Mouse (Mus musculus) gastrocnemius, adult 2 months (tissue): ENCODE data around the gene Pomt2. TPM values are rescaled to one million over a fixed set of nuclear protein-coding genes. Genes with fewer than 3 reads are reported as not detected.
A peak's percentile ranks its signal among the peaks of the same experiment; 100 is the strongest.

Experiments
- DNase-seq: peaks from one replicate; pipeline ENCODE4 v3.0.0; 2022
- H3K27ac ChIP-seq: fragments of 200-600 bp; 2 replicates; pipeline ENCODE4 v1.8.1; 2022; ENCODE audit warnings: mild to moderate bottlenecking
- H3K4me3 ChIP-seq: fragments of 200-600 bp; 2 replicates; pipeline ENCODE4 v1.8.1; 2022; ENCODE audit warnings: mild to moderate bottlenecking, moderate library complexity
- CTCF ChIP-seq: fragments of 200-600 bp; IDR thresholded peaks from 2 replicates; pipeline ENCODE4 v1.8.1; 2022; ENCODE audit warnings: antibody characterized with exemption, mild to moderate bottlenecking, moderate library complexity
- intact Hi-C: fragments of 180-260 bp; cut with DNase I; formaldehyde crosslinking; loops from one replicate; pipeline ENCODE4 v1.15.1; 2025
- total RNA-seq, 2 experiments: library from RNA; stranded (reverse); gene quantifications; 2 replicates each; pipeline ENCODE4 v1.2.3; 2021

Gene Pomt2
- total RNA-seq, 2 experiments from 2014 or later, result 6.2 to 6.3 TPM

DNA sequence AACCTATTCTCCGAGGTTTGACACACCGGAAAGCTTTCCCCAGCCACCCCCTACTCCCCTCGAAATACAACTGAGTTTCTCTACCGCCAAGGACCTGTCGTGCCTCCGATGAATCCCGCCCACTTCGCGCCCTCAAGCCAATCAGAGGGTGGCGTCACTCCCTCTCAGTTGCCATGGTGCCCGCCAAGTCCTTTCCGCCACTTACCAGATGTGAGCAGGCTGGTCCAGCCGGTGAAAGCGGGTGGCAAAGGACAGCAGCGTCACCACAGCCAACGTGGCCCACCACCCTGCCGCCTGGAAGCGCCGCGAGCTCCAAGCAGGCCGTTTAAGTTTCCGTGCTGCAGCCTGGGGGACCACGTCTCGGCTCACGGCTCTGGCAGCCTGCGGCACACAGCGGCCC is 802 bp downstream of the Pomt2 start, which contains the start of gene Gstz1:
Gstz1 (plus strand) TSS at position 200 of the 400 bp plus-strand sequence.
- Histone ChIP-seq H3K4me3 (peak within 1 kb of the TSS; percentile 100), H3K27ac (peak within 1 kb of the TSS; percentile 91)
- intact Hi-C loops, result loop anchor here (2.0 kb wide), 1 partner anchor 120 kb away; the partner anchor contains the start of genes Ahsa1 and Vipas39
- DNase-seq, result peak; percentile 91
- TF ChIP-seq CTCF, result 0 out of 2 replicates have a peak, but pooled peaks have one; percentile 5

DNA sequence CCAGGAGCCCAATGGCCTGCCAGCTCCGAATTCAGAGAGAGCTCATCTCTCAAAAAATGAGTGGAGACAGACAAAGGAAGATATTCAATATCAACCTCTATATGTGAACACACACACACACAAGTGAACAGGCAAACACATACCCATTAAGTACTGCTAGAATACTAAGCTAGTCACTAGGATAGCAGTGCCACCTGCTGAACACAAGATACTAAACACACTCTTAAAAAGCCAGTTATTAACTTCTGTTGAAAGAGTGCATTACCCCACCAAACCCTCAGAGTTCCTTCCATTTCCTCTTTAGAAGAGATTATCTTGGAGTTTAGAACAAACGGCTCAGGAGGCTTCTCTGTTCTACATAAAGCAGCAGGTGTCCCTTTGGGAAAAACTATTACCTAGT is 5.6 kb downstream of the Pomt2 start:
- no peak for DNase-seq
- intact Hi-C loops, result no loop called here

DNA sequence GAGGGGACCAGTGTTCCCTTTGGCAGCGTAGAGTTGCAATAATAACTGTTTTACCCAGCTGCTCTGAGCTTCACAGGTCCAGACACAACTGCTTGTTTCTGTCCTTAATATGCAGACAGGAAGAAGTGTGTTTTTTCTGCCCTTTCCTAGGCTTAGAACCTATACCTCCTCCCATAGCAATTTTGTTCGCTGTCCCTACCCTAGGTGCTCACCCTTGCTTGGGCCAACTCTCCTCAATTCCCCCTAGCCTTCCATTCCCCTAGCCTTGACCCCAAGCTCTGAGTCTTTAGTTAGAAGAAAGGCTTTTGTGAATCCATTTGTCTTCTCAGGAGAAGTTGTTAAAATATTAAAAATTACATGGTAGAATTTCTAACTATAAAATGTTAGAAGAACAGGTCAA is 9.0 kb downstream of the Pomt2 start:
- no peak for DNase-seq
- intact Hi-C loops, result loop anchor here (10.0 kb wide), 1 partner anchor 196 kb away; no protein-coding TSS in a partner anchor
- TF ChIP-seq CTCF, result no peak
- Histone ChIP-seq H3K27ac (no peak overlapping the region), H3K4me3 (no peak overlapping the region)

More for the DNA sequence above, 5.6 kb downstream of the Pomt2 start:
- H3K4me3 ChIP-seq, result no peak overlapping the region
- TF ChIP-seq CTCF, result no peak
- H3K27ac ChIP-seq, result no peak overlapping the region

DNA sequence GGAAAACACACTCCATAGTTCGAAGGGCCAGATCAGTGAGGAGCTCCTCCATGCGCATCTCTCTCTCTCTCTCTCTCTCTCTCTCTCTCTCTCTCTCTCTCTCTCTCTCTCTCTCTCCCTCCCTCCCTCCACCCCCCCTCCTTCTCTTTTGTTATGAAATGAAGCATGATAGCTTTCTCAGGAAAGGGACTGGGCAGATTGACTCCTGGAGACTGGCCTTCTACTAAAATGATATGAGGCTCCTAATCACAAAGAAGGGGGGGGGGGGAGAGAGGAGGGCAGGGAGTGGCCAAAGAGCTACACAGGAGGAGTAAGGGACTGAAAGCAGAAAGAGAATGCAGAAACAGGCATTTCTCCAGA is 9.4 kb downstream of the Pomt2 start:
- H3K4me3 ChIP-seq, result no peak overlapping the region
- TF ChIP-seq CTCF, result no peak
- H3K27ac ChIP-seq, result no peak overlapping the region
- intact Hi-C loops, result loop anchor here (10.0 kb wide), 1 partner anchor 196 kb away; no protein-coding TSS in a partner anchor
- DNase-seq, result no peak

DNA sequence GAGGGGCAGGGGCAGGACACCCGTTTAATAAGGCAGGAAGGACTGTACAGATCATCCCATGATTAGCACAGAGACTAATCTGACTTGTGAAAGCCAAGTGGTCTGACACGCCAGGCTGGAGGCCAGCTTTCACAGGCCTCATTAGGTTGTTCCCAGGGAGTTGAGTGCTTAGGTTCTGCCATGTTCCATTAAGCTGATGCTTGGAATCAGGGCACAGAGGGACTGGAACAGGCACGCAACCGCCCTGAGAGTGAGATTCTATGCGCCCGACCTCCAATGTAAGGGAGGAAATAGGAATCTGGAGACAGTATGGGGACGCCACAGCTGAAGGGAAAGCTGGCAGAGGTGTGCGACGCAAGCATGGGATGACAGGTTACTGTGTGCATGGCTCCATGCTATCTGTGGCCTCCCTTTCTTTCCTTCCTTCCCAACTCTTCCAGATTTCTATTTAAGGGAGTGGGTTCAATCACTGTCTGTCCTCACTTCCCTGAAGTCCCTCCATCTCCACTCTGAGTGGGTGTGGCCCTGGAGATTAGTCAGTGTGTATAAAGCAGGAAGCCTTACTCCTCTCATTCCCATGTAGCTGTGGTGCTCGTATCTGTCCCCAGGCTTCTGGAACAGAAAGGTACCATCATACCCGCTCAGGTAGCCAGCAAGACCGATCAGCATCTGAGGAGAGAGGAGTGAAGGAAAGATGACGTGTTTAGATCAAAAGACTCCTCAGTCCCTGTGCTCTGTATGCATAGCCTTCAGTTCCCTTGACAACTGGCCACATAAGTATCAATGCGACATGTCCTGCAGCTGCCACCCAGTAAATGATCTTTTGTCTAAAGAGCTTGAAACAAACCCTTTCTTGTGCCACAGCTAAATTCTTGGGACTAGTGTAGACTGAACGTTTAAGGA is 10.1 kb downstream of the Pomt2 start:
- Histone ChIP-seq H3K4me3 (no peak overlapping the region), H3K27ac (no peak overlapping the region)
- no peak for DNase-seq
- TF ChIP-seq CTCF, result no peak
- intact Hi-C loops, result loop anchor here (10.0 kb wide), 1 partner anchor 197 kb away; no protein-coding TSS in a partner anchor

DNA sequence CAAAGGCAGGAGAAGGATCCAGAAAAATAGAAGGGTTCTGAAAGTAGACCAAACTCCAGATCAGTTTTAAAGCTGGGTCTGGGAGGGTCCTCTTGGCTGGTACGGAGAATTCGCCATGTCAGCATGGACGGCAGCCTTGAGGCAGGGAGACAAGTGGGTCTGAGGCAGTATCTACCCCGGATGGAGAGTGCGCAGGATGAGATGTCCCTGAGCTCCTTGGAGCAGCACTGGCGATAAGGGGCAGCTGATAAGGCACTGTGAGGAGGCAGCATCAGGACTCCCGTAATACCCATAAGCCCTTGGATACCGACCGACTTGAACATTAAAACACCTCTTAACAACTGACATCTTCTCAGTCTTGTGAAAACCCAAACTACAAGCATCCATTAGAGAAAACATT is 15.0 kb downstream of the Pomt2 start:
- intact Hi-C loops, result loop anchor here (10.0 kb wide), 1 partner anchor 202 kb away; no protein-coding TSS in a partner anchor

DNA sequence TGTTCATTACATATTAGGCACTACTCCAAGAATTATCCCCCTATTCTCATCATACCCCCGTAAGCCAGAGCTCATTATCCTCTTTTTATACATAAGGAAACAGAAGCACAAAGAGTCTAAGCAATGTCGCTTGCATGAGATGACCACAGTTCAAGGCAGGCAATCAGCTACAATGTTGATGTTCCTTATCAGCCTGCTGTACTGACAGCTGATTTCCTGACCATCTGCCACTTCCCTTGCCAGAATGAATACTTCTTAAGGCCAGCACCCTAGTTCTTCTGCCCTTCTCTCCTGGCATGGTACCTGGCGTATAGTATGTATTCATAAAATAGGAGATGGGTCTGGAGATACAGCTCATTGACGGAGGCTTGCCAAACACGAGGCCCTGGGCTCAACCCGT is 15.6 kb downstream of the Pomt2 start:
- H3K4me3 ChIP-seq, result no peak overlapping the region
- DNase-seq, result no peak
- H3K27ac ChIP-seq, result no peak overlapping the region
- intact Hi-C loops, result loop anchor here (10.0 kb wide), 1 partner anchor 203 kb away; no protein-coding TSS in a partner anchor
- no peak for TF ChIP-seq CTCF

More for the DNA sequence above, 15.0 kb downstream of the Pomt2 start:
- H3K27ac ChIP-seq, result no peak overlapping the region
- TF ChIP-seq CTCF, result no peak
- H3K4me3 ChIP-seq, result no peak overlapping the region
- no peak for DNase-seq

DNA sequence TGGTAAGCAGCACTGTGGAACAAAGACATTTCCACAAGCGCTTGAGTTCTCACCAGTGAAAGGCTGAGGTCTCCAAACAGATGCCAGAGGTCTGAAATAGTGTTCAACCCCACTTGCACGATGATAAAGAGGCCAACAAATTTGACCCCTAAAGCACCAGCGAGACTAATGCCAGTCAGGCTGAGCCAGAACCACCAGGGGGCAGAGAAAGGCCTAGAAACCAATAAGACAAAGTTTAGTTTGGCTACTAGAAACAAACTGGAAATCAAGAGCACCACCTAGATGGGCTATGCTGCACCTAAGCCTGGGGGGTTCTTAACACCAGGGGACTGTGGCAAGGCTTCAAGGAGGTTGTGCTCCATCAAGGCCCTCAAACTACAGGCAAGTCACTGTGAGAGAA is 16.1 kb downstream of the Pomt2 start:
- Histone ChIP-seq H3K27ac (no peak overlapping the region), H3K4me3 (no peak overlapping the region)
- peak; percentile 48 for TF ChIP-seq CTCF
- intact Hi-C loops, result loop anchor here (10.0 kb wide), 1 partner anchor 203 kb away; no protein-coding TSS in a partner anchor
- DNase-seq, result no peak

DNA sequence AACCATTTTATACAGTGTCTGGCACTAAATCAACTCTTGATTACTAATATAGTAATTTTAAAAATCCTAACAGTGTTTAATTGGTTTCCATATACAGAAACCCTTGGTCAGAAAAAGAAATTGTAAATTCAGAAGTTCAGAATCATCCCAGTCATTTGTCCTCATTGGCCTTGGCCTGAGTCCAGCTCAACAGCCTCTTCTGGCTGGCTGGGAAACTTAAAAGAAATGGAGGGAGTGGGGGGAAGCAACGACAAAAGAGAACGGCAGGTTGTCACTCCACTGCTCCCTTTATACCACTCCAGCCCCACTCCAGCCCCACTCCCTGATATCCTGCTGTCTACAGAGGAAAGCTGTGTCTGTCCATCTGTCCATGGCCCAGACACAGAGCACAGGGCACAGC is 16.6 kb downstream of the Pomt2 start:
- intact Hi-C loops, result loop anchor here (10.0 kb wide), 1 partner anchor 204 kb away; no protein-coding TSS in a partner anchor
- TF ChIP-seq CTCF, result no peak
- DNase-seq, result no peak
- Histone ChIP-seq H3K27ac (no peak overlapping the region), H3K4me3 (no peak overlapping the region)

DNA sequence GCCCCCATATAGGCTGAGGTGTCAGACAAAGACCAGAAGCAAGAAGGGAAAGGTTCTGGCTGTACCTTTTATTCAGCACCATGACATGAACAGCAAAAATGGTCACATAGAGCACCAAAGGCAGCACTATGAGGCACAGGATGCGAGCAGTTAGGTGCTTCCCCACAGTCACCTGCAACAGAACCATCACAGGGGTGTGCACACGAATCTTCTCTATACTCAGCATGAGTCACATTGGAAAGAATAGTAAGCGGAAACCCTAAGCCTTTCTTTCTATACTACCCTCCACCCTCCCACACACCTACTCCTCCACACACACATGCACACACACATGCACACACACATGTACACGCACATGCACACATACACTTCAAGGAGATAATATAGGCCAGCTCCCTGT is 17.5 kb downstream of the Pomt2 start:
- DNase-seq, result no peak
- Histone ChIP-seq H3K27ac (no peak overlapping the region), H3K4me3 (no peak overlapping the region)
- intact Hi-C loops, result loop anchor here (10.0 kb wide), 1 partner anchor 205 kb away; no protein-coding TSS in a partner anchor
- TF ChIP-seq CTCF, result no peak

DNA sequence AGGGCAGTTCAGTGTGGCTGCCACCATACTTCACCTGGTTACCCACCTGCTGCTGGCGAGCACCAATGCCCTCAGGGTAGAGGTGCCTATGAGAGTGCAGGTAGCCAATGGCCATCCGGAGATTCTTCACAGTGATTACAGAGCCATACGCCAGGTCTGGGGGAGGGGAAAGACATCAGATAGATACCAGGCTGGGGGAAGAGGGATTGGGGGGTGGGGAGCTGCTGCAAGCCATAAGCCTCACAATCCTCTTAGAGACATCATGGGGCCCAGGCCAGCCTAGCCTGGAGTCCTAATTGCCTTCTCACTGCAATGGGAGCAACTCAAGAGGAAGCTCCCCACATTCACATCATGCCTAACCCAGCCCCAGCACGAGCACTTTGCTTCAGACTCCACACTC is 20.5 kb downstream of the Pomt2 start:
- no peak overlapping the region for H3K27ac ChIP-seq
- no peak overlapping the region for H3K4me3 ChIP-seq
- intact Hi-C loops, result no loop called here
- no peak for DNase-seq
- TF ChIP-seq CTCF, result no peak

DNA sequence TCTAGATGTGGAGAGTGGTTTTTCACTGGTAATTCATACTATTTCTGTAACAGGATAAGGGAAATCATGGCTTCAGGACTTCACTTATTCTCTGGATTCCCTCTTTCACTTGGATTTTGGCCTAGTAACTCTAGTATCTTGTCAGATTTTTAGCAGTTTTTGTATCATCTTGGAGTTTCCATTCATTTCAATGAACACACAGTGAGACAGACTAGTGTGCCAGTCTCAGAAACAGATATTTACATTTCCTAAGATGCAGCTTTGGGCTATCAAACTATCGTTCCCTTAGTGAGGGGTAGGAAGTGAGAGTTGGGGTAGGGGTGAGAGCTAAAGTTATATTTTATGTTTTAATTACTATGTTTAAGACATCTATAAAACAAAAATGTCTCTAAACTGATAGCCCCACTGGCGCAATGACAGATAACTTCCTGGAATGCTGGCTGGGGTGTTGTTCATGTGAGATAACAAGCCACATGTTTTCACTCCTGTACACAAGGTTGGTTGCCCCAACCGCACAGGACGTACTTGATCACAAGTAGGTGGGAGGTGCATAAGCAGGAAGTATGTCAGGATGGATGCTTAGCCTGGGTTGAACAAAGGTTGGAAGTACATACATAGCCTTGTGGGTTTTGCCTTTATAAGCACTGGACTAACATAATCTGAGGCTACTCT is 25.7 kb downstream of the Pomt2 start:
- no peak for TF ChIP-seq CTCF
- DNase-seq, result no peak
- H3K4me3 ChIP-seq, result no peak overlapping the region
- intact Hi-C loops, result no loop called here
- no peak overlapping the region for H3K27ac ChIP-seq
